Mouse (Mus musculus) cerebellum, adult 11-12 months (tissue): ENCODE data around the gene Pou6f2.

Experiments
- DNase-seq: peaks from one replicate; pipeline ENCODE4 v3.0.0; 2022

Gene Pou6f2

GRCm38 (mm10) chr13:18397586-18397985 is at the start of gene Pou6f2:
Pou6f2 (minus strand) TSS chr13:18397686.
- DNase-seq = no peak

- no peak for DNase-seq
Measured at GRCm38 (mm10) chr13:18439858-18440257, 42.4 kb upstream of the Pou6f2 start.

- no peak for DNase-seq
Measured at GRCm38 (mm10) chr13:18387673-18388072, 9.8 kb downstream of the Pou6f2 start.

GRCm38 (mm10) chr13:18363373-18363772 is 34.1 kb downstream of the Pou6f2 start:
- no peak for DNase-seq

GRCm38 (mm10) chr13:18344580-18345333 is 52.7 kb downstream of the Pou6f2 start:
- no peak for DNase-seq

GRCm38 (mm10) chr13:18338910-18339501 is 58.5 kb downstream of the Pou6f2 start:
- no peak for DNase-seq

- no peak for DNase-seq
Measured at GRCm38 (mm10) chr13:18338022-18338421, 59.5 kb downstream of the Pou6f2 start.

- no peak for DNase-seq
Measured at GRCm38 (mm10) chr13:18334035-18334434, 63.5 kb downstream of the Pou6f2 start.

- no peak for DNase-seq
Measured at GRCm38 (mm10) chr13:18332596-18332995, 64.9 kb downstream of the Pou6f2 start.

- no peak for DNase-seq
Measured at GRCm38 (mm10) chr13:18323980-18324678, 73.4 kb downstream of the Pou6f2 start.

GRCm38 (mm10) chr13:18323407-18323806 is 74.1 kb downstream of the Pou6f2 start:
- DNase-seq = no peak

GRCm38 (mm10) chr13:18312613-18313012 is 84.9 kb downstream of the Pou6f2 start:
- no peak for DNase-seq

- DNase-seq = no peak
Measured at GRCm38 (mm10) chr13:18309024-18309423, 88.5 kb downstream of the Pou6f2 start.

GRCm38 (mm10) chr13:18306506-18307145 is 90.9 kb downstream of the Pou6f2 start:
- DNase-seq = no peak

- no peak for DNase-seq
Measured at GRCm38 (mm10) chr13:18299966-18300365, 97.5 kb downstream of the Pou6f2 start.

GRCm38 (mm10) chr13:18293438-18293837 is 104.0 kb downstream of the Pou6f2 start:
- no peak for DNase-seq

GRCm38 (mm10) chr13:18290253-18290914 is 107.1 kb downstream of the Pou6f2 start:
- no peak for DNase-seq

- no peak for DNase-seq
Measured at GRCm38 (mm10) chr13:18287536-18287935, 110.0 kb downstream of the Pou6f2 start.

- no peak for DNase-seq
Measured at GRCm38 (mm10) chr13:18282361-18282982, 115.0 kb downstream of the Pou6f2 start.

GRCm38 (mm10) chr13:18281084-18281483 is 116.4 kb downstream of the Pou6f2 start:
- DNase-seq = peak; percentile 6

- no peak for DNase-seq
Measured at GRCm38 (mm10) chr13:18253131-18253530, 144.4 kb downstream of the Pou6f2 start.

GRCm38 (mm10) chr13:18218566-18219234 is 178.8 kb downstream of the Pou6f2 start:
- DNase-seq = no peak
